Mouse (Mus musculus): ENCODE measurements around the gene Dcbld1.

GRCm38 (mm10) chr10:52274910-52275604, 41.6 kb downstream of the Dcbld1 start:
- TF ChIP-seq POLR2AphosphoS5 (IDR thresholded peaks at IDR 0.05; ENCODE audit: insufficient replicate concordance, low read depth, low read length) = no peak
- no peak for TF ChIP-seq GATA2 (IDR thresholded peaks at IDR 0.05; ENCODE audit: borderline replicate concordance, low read depth, low read length)
- no peak for TF ChIP-seq CTCF (IDR thresholded peaks at IDR 0.05; ENCODE audit: low read depth, low read length)
